Mouse (Mus musculus): ENCODE measurements around the gene Pde4d. TPM values are rescaled to one million over a fixed set of nuclear protein-coding genes. Genes with fewer than 3 reads are reported as not detected.

The Pde4d gene
- polyA plus RNA-seq, 1 experiment from 2014 or later = 14.9 TPM

DNA sequence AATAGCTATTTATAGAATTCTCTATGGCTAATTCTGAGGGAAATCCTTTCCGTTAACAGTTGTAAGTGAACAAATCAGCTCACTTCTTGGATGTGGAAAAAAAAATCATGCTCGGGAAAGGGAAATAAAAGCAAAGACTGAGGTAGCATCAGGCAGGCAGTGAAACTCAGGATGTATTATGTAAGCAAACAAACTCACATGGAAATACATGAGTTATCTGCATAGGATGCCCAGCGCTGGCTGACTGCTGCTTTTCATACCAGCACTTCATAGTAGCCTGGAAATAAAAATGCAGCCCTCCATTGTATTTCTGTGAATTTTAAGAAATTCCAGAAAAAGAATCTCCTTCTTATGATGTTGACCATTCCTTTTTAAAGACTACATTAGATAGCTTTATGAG, 1237.2 kb downstream of the Pde4d start:
- Histone ChIP-seq H3K36me3 (ENCODE audit: control insufficient read depth, insufficient read depth, low read length) (no peaks in the 10 kb centered on the region), H3K27me3 (ENCODE audit: control insufficient read depth, insufficient read depth, low read depth, low read length) (no peaks in the 10 kb centered on the region), H3K4me3 (ENCODE audit: low read length) (no peak overlapping the region), H3K9me3 (ENCODE audit: control insufficient read depth, low read length) (no peaks in the 10 kb centered on the region), H3K4me1 (replicated peaks; ENCODE audit: control insufficient read depth, insufficient read depth, low read length) (peaks cover 9% of the 10 kb centered on the region), H3K9ac (ENCODE audit: low read length) (no peak overlapping the region), H3K4me2 (ENCODE audit: low read depth, low read length) (peak overlapping the region; percentile 1; the same call in 1 of the 2 replicates), H3K27ac (ENCODE audit: low read length) (no peak overlapping the region)
- ATAC-seq (ENCODE audit: low read depth) = no peak
- 41% methylated on average over 3 of the region's 3 CpGs for WGBS

- no peaks in the 10 kb centered on the region for H3K9me3 ChIP-seq (ENCODE audit: control insufficient read depth, low read length)
- H3K9ac ChIP-seq (ENCODE audit: low read length) = no peak overlapping the region
- H3K4me2 ChIP-seq (ENCODE audit: low read depth, low read length) = no peak overlapping the region
- WGBS = 62% methylated on average over 2 of the region's 2 CpGs
- peaks cover 9% of the 10 kb centered on the region for H3K4me1 ChIP-seq (replicated peaks; ENCODE audit: control insufficient read depth, insufficient read depth, low read length)
- H3K27me3 ChIP-seq (ENCODE audit: control insufficient read depth, insufficient read depth, low read depth, low read length) = no peaks in the 10 kb centered on the region
- no peak overlapping the region for H3K27ac ChIP-seq (ENCODE audit: low read length)
- no peaks in the 10 kb centered on the region for H3K36me3 ChIP-seq (ENCODE audit: control insufficient read depth, insufficient read depth, low read length)
- no peak for ATAC-seq (ENCODE audit: low read depth)
- no peak overlapping the region for H3K4me3 ChIP-seq (ENCODE audit: low read length)
Observed at GRCm38 (mm10) chr13:109688195-109688594, 1238.4 kb downstream of the Pde4d start.

- Histone ChIP-seq H3K4me3 (ENCODE audit: low read length) (no peak overlapping the region), H3K4me2 (ENCODE audit: low read depth, low read length) (no peak overlapping the region), H3K9me3 (ENCODE audit: control insufficient read depth, low read length) (no peaks in the 10 kb centered on the region), H3K27ac (ENCODE audit: low read length) (no peak overlapping the region), H3K36me3 (ENCODE audit: control insufficient read depth, insufficient read depth, low read length) (no peaks in the 10 kb centered on the region), H3K9ac (ENCODE audit: low read length) (no peak overlapping the region), H3K27me3 (ENCODE audit: control insufficient read depth, insufficient read depth, low read depth, low read length) (no peaks in the 10 kb centered on the region), H3K4me1 (replicated peaks; ENCODE audit: control insufficient read depth, insufficient read depth, low read length) (peaks cover 9% of the 10 kb centered on the region)
- WGBS = 72% methylated on average over 3 of the region's 3 CpGs
- ATAC-seq (ENCODE audit: low read depth) = no peak
Observed at GRCm38 (mm10) chr13:109689176-109689575, 1239.4 kb downstream of the Pde4d start.

DNA sequence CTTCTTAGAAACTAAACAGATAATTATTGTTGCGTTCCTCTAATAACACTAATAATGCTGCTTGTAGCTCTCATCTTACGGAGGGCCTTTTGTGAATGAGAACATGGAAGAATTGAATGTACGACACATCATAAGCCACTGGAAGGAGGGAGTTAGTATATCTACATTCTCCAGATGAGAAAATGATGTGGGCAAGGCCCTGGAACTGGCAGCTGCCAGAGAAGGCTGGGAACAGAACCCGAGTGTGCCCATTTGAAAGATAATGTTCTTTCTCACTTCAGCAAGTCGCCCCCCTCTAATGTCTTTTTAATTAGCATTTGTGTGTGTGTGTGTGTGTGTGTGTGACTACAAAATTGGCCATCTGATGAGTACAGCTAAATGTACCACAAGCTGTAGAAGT, 1240.8 kb downstream of the Pde4d start:
- ATAC-seq (ENCODE audit: low read depth) = no peak
- peaks cover 7% of the 10 kb centered on the region; the same call in 1 of the 2 replicates for H3K4me1 ChIP-seq (replicated peaks; ENCODE audit: control insufficient read depth, insufficient read depth, low read length)
- H3K36me3 ChIP-seq (ENCODE audit: control insufficient read depth, insufficient read depth, low read length) = no peaks in the 10 kb centered on the region
- H3K4me3 ChIP-seq (ENCODE audit: low read length) = no peak overlapping the region
- no peak overlapping the region for H3K27ac ChIP-seq (ENCODE audit: low read length)
- H3K9me3 ChIP-seq (ENCODE audit: control insufficient read depth, low read length) = no peaks in the 10 kb centered on the region
- no peak overlapping the region for H3K4me2 ChIP-seq (ENCODE audit: low read depth, low read length)
- H3K27me3 ChIP-seq (ENCODE audit: control insufficient read depth, insufficient read depth, low read depth, low read length) = no peaks in the 10 kb centered on the region
- 85% methylated on average over 5 of the region's 5 CpGs for WGBS
- H3K9ac ChIP-seq (ENCODE audit: low read length) = no peak overlapping the region

DNA sequence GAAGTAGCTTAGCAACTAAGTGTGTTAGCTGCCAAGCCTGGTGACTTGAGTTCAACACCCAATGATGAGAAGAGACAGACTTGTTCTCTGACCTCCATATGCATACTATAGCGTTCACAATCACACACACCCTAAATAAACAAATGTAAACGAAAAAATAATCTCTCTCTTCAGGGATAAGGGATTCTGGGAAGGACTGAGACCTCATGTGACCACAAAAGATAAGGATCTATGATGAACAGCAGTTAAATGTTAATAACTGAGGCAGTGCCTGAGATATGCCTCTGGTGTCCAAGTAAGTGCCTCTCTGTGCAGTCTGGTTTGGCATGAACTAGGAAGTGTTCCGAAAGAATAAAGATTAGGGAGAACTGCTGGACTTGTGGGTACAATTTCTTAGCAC, 1243.1 kb downstream of the Pde4d start:
- H3K4me1 ChIP-seq (replicated peaks; ENCODE audit: control insufficient read depth, insufficient read depth, low read length) = 0 out of 2 replicates have a peak, but pooled peaks cover 2% of the 10 kb centered on the region

DNA sequence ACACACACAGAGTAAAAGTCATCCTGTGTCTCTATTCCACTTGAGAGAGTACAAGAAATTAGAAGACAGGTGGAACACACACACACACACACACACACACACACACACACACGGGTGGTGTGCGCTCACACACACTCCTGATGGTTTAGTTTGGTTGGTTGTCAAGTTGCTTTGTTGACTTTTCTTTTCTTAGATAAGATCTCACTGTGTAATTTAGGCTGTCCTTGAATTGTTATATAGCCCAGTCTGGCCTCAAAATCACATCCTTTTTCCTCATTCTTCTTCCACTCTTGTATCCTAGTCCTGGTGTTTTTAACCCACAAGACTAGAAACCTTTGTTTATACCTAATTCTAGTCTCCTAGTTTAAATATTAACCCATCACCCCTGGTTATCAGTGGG, 1244.0 kb downstream of the Pde4d start:
- no peaks in the 10 kb centered on the region for H3K27me3 ChIP-seq (ENCODE audit: control insufficient read depth, insufficient read depth, low read depth, low read length)
- no peak overlapping the region for H3K4me2 ChIP-seq (ENCODE audit: low read depth, low read length)
- no peak overlapping the region for H3K9ac ChIP-seq (ENCODE audit: low read length)
- no peak for ATAC-seq (ENCODE audit: low read depth)
- H3K4me3 ChIP-seq (ENCODE audit: low read length) = no peak overlapping the region
- no peaks in the 10 kb centered on the region for H3K36me3 ChIP-seq (ENCODE audit: control insufficient read depth, insufficient read depth, low read length)
- 32% methylated on average over 2 of the region's 2 CpGs for WGBS
- no peak overlapping the region for H3K27ac ChIP-seq (ENCODE audit: low read length)
- H3K9me3 ChIP-seq (ENCODE audit: control insufficient read depth, low read length) = no peaks in the 10 kb centered on the region
- 0 out of 2 replicates have a peak, but pooled peaks cover 2% of the 10 kb centered on the region for H3K4me1 ChIP-seq (replicated peaks; ENCODE audit: control insufficient read depth, insufficient read depth, low read length)

More for the DNA sequence above, 1243.1 kb downstream of the Pde4d start:
- no peak for ATAC-seq (ENCODE audit: low read depth)
- Histone ChIP-seq H3K27ac (ENCODE audit: low read length) (no peak overlapping the region), H3K9me3 (ENCODE audit: control insufficient read depth, low read length) (no peaks in the 10 kb centered on the region), H3K36me3 (ENCODE audit: control insufficient read depth, insufficient read depth, low read length) (no peaks in the 10 kb centered on the region), H3K9ac (ENCODE audit: low read length) (no peak overlapping the region), H3K4me3 (ENCODE audit: low read length) (no peak overlapping the region), H3K4me2 (ENCODE audit: low read depth, low read length) (no peak overlapping the region), H3K27me3 (ENCODE audit: control insufficient read depth, insufficient read depth, low read depth, low read length) (no peaks in the 10 kb centered on the region)
- WGBS = 33% methylated on average over 3 of the region's 3 CpGs

GRCm38 (mm10) chr13:109694293-109694692, 1244.5 kb downstream of the Pde4d start:
- H3K4me1 ChIP-seq (replicated peaks; ENCODE audit: control insufficient read depth, insufficient read depth, low read length) = 0 out of 2 replicates have a peak, but pooled peaks cover 2% of the 10 kb centered on the region
- H3K27me3 ChIP-seq (ENCODE audit: control insufficient read depth, insufficient read depth, low read depth, low read length) = no peaks in the 10 kb centered on the region
- no peak overlapping the region for H3K4me2 ChIP-seq (ENCODE audit: low read depth, low read length)
- WGBS = 82% methylated on average over 2 of the region's 2 CpGs
- H3K9ac ChIP-seq (ENCODE audit: low read length) = no peak overlapping the region
- no peaks in the 10 kb centered on the region; the same call in 1 of the 2 replicates for H3K9me3 ChIP-seq (ENCODE audit: control insufficient read depth, low read length)
- no peaks in the 10 kb centered on the region for H3K36me3 ChIP-seq (ENCODE audit: control insufficient read depth, insufficient read depth, low read length)
- no peak overlapping the region for H3K4me3 ChIP-seq (ENCODE audit: low read length)
- no peak for ATAC-seq (ENCODE audit: low read depth)
- H3K27ac ChIP-seq (ENCODE audit: low read length) = no peak overlapping the region

- Histone ChIP-seq H3K4me3 (ENCODE audit: low read length) (no peak overlapping the region), H3K4me1 (replicated peaks; ENCODE audit: control insufficient read depth, insufficient read depth, low read length) (0 out of 2 replicates have a peak, but pooled peaks cover 2% of the 10 kb centered on the region), H3K9ac (ENCODE audit: low read length) (no peak overlapping the region), H3K27ac (ENCODE audit: low read length) (no peak overlapping the region), H3K4me2 (ENCODE audit: low read depth, low read length) (no peak overlapping the region), H3K36me3 (ENCODE audit: control insufficient read depth, insufficient read depth, low read length) (no peaks in the 10 kb centered on the region), H3K27me3 (ENCODE audit: control insufficient read depth, insufficient read depth, low read depth, low read length) (no peaks in the 10 kb centered on the region), H3K9me3 (ENCODE audit: control insufficient read depth, low read length) (peaks cover 4% of the 10 kb centered on the region)
- ATAC-seq (ENCODE audit: low read depth) = no peak
- WGBS = 46% methylated on average over 6 of the region's 6 CpGs
Observed at GRCm38 (mm10) chr13:109695098-109695497, 1245.3 kb downstream of the Pde4d start.

GRCm38 (mm10) chr13:109706141-109706540, 1256.4 kb downstream of the Pde4d start:
- no peaks in the 10 kb centered on the region for H3K36me3 ChIP-seq (ENCODE audit: control insufficient read depth, insufficient read depth, low read length)
- 59% methylated on average over 2 of the region's 2 CpGs for WGBS
- H3K27me3 ChIP-seq (ENCODE audit: control insufficient read depth, insufficient read depth, low read depth, low read length) = no peaks in the 10 kb centered on the region
- H3K9ac ChIP-seq (ENCODE audit: low read length) = no peak overlapping the region
- no peak for ATAC-seq (ENCODE audit: low read depth)
- no peak overlapping the region for H3K4me2 ChIP-seq (ENCODE audit: low read depth, low read length)
- H3K4me1 ChIP-seq (replicated peaks; ENCODE audit: control insufficient read depth, insufficient read depth, low read length) = no peaks in the 10 kb centered on the region
- no peak overlapping the region for H3K4me3 ChIP-seq (ENCODE audit: low read length)
- no peaks in the 10 kb centered on the region for H3K9me3 ChIP-seq (ENCODE audit: control insufficient read depth, low read length)
- no peak overlapping the region for H3K27ac ChIP-seq (ENCODE audit: low read length)

DNA sequence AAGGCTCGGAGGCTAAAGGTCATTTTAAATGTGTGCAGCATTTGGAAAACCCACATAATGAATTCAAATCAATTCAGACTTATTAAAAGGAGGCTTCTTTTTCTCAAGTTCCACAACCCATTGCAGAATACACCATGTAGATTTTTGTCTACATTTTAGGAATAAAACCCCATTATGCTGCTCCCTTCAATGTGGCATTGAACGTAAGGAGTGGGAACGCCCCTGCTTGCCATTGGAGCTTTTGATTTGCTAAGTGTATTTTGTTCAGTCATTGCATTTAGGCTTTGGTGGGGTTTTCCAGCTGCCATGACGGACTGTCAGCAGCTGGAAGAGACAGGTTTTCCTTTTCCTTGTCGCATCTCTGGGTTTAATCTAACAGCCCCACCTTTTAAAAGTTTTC, 1256.8 kb downstream of the Pde4d start:
- H3K27ac ChIP-seq (ENCODE audit: low read length) = no peak overlapping the region
- H3K4me3 ChIP-seq (ENCODE audit: low read length) = no peak overlapping the region
- H3K4me1 ChIP-seq (replicated peaks; ENCODE audit: control insufficient read depth, insufficient read depth, low read length) = no peaks in the 10 kb centered on the region
- H3K9ac ChIP-seq (ENCODE audit: low read length) = no peak overlapping the region
- no peaks in the 10 kb centered on the region for H3K9me3 ChIP-seq (ENCODE audit: control insufficient read depth, low read length)
- H3K36me3 ChIP-seq (ENCODE audit: control insufficient read depth, insufficient read depth, low read length) = no peaks in the 10 kb centered on the region
- ATAC-seq (ENCODE audit: low read depth) = no peak
- no peak overlapping the region for H3K4me2 ChIP-seq (ENCODE audit: low read depth, low read length)
- H3K27me3 ChIP-seq (ENCODE audit: control insufficient read depth, insufficient read depth, low read depth, low read length) = no peaks in the 10 kb centered on the region
- 85% methylated on average over 5 of the region's 5 CpGs for WGBS
